Mouse (Mus musculus) thymus, adult 2 months (tissue): ENCODE measurements around the gene Tubb4a. TPM values are rescaled to one million over a fixed set of nuclear protein-coding genes. Genes with fewer than 3 reads are reported as not detected.

ENCODE experiments used
- DNase-seq: peaks from one replicate; pipeline ENCODE4 v3.0.0; 2021
- H3K27ac ChIP-seq: fragments of 200-500 bp; 2 replicates; pipeline ENCODE4 v1.5.1; 2012; ENCODE audit warnings: low read length, control low read depth; ENCODE audit not compliant: control insufficient read depth, insufficient read depth
- H3K27me3 ChIP-seq: fragments of 200-500 bp; 2 replicates; pipeline ENCODE4 v1.6.1; 2012; ENCODE audit warnings: mild to moderate bottlenecking, low read length, moderate library complexity, mixed read lengths; ENCODE audit not compliant: control insufficient read depth, insufficient read depth
- H3K36me3 ChIP-seq: fragments of 200-500 bp; 2 replicates; pipeline ENCODE4 v1.6.1; 2012; ENCODE audit warnings: mild to moderate bottlenecking, low read length, moderate library complexity; ENCODE audit not compliant: control insufficient read depth, insufficient read depth
- H3K4me1 ChIP-seq: fragments of 200-500 bp; replicated peaks from 2 replicates; pipeline ENCODE4 v1.6.1; 2012; ENCODE audit warnings: low read length; ENCODE audit not compliant: control insufficient read depth, insufficient read depth
- H3K4me3 ChIP-seq: fragments of 200-500 bp; 2 replicates; pipeline ENCODE4 v1.5.1; 2012; ENCODE audit warnings: mild to moderate bottlenecking, low read length, control low read depth, moderate library complexity; ENCODE audit not compliant: control insufficient read depth, insufficient read depth
- CTCF ChIP-seq: fragments of 200-500 bp; IDR thresholded peaks from 2 replicates; pipeline ENCODE4 v1.5.1; 2012; ENCODE audit warnings: mild to moderate bottlenecking, control low read depth, low read length, moderate library complexity, borderline replicate concordance; ENCODE audit not compliant: control insufficient read depth, poor library complexity, insufficient read depth; ENCODE audit errors: extremely low read depth
- POLR2A ChIP-seq: fragments of 200-500 bp; IDR thresholded peaks from 2 replicates; pipeline ENCODE4 v1.6.1; 2012; ENCODE audit warnings: mild to moderate bottlenecking, low read length, control low read depth, moderate library complexity; ENCODE audit not compliant: control insufficient read depth, poor library complexity, insufficient read depth; ENCODE audit errors: extremely low read depth
- WGBS: fragments of 180-500 bp; shearing (Covaris S2); methylation state at CpG from one replicate; pipeline ENCODE4 v1.1.7; 2018; 5-methylcytosine and 5-hydroxymethylcytosine counted together
- polyA plus RNA-seq: library from polyadenylated mRNA; depleted of rRNA; stranded (reverse); fragments of >200 nt; gene quantifications from 2 replicates; pipeline ENCODE4 v1.2.3, GENCODE M21; 2012

Gene Tubb4a
- polyA plus RNA-seq, 1 experiment: 5.5 TPM

DNA sequence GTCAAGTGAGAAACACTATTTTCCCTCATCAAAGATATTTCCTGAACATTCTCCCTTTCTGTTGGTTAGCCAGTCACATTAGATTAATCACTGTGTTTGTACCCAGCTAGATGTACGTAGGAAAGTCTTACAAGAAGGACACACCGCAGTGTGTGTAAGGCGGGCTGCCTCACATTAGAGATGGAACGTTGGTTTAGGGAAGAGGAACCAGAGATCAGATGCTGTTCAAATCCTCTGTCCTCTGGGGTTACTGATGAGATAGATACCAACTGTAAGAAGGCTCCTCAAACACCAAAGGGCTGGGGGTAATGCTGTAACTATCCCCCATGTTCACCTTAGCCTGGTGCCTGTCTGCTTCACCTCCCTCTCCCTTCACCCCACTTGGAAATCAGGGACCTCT lies 37.2 kb upstream of the Tubb4a start:
- no peak for DNase-seq
- Histone ChIP-seq H3K36me3 (no peaks in the 10 kb centered on the region), H3K27ac (no peak overlapping the region), H3K4me1 (no peaks in the 10 kb centered on the region), H3K27me3 (no peaks in the 10 kb centered on the region), H3K4me3 (no peak overlapping the region)
- WGBS: 81% methylated on average over 4 of the region's 4 CpGs
- TF ChIP-seq CTCF: no peak
- no peak for TF ChIP-seq POLR2A

DNA sequence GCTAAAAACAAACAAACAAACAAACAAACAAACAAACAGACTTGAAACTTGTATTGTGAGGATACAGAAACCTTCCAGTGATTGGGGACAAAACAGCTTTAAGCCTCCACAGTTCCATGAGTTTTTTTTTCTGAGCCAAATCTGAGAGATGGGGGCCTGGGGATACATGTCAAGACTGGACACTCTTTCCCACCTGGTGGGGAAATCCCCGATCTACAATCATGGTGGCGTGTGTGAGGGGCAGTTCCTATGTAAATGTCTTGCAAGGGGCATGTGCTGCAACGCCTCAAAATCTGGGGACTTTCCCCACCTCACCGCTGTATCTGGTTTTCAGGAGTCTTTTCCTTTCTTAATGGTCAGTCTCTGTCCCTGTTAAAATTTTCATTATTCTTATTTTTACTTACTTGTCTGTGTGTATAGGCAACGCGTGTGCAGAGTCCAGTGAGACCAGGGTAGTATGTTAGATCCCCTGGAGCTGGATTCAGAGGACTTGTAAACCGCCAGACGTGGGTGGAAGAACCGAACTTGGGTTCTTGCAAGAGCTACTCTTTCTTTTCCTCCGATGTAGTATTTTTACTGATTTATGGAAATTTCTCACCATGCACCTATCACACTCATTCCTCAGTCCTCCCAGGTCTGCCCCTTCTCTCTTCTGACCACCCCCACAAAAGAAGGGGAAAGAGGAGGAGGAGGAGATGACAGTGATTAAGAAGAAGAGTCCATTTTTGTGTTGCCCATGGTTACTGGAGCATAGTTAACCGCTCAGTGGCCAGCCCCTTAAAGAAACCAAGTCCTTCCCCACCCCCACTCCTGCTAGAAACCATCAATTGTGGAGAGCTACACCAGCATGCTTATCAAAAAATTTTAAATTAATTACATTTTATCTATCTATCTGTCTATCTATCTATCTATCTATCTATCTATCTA lies 35.9 kb upstream of the Tubb4a start:
- no peak overlapping the region for H3K27ac ChIP-seq
- TF ChIP-seq POLR2A: no peak
- TF ChIP-seq CTCF: no peak
- WGBS: 91% methylated on average over 11 of the region's 11 CpGs
- no peaks in the 10 kb centered on the region for H3K36me3 ChIP-seq
- H3K4me1 ChIP-seq: no peaks in the 10 kb centered on the region
- H3K27me3 ChIP-seq: no peaks in the 10 kb centered on the region
- no peak overlapping the region for H3K4me3 ChIP-seq
- DNase-seq: no peak

DNA sequence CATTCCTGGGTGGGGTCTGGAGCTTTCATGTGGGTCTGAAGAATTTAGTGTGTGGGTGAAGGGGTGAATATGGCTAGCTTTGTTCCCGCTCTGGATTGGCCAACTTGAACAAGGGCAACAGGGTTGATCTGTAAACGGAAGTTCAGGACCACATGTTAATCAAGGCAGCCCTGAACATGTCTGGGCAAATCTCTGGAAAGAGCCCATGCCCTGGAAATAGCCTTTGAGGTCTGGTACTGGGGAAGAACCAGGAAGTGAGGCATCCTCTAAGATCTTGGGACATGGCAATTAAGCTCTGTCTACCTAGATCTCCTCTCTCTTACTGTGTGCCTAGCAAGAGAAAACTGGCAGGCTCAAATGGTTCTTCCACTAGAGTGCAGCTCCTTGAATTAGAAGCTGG lies 34.3 kb upstream of the Tubb4a start:
- Histone ChIP-seq H3K4me3 (no peak overlapping the region), H3K27ac (no peak overlapping the region), H3K36me3 (no peaks in the 10 kb centered on the region), H3K4me1 (no peaks in the 10 kb centered on the region), H3K27me3 (no peaks in the 10 kb centered on the region)
- no peak for TF ChIP-seq POLR2A
- no peak for TF ChIP-seq CTCF
- WGBS: 98% methylated on average over 2 of the region's 2 CpGs
- DNase-seq: no peak

DNA sequence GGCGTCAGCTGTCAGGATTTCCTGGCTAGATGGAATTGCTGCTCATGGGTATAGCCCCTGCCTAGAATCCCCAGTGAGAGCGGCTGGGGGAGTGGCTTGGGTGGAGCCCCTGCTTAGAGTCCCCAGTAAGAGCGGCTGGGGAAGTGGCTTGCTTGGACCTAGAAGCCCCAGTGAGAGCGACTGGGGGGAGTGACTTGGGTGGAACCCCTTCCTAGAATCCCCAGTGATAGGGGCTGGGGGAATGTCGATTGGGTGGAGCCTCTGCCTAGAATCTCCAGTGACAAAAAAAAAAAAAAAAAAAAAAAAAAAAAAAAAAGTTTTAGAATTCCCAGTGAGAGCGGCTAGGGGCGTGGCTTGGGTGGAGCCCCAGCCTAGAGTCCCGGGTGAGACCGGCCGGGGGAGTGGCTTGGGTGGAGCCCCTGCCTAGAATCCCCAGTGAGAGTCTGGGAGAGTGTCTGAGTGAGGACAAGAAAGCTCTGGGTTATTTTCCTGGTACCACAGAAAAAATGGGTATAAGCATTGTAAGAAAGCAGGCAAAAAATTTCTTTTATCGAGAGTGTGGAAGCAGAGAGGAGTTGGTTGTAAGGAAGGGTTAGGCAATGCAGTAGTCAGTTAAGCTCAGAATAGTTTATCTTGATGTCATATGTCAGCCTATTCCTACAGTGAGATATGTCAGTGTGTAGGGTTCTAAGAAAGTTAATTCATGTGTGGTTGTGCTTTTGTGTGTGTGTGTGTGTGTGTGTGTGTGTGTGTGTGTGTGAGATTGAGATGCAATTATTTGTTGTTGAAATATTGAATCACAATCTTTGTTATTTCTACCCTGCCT lies 31.2 kb upstream of the Tubb4a start:
- no peak for DNase-seq
- no peak overlapping the region for H3K4me3 ChIP-seq
- WGBS: 24% methylated on average over 11 of the region's 11 CpGs

GRCm38 (mm10) chr17:57116801-57117200 lies 29.2 kb upstream of the Tubb4a start:
- Histone ChIP-seq H3K27ac (no peak overlapping the region), H3K27me3 (no peaks in the 10 kb centered on the region), H3K36me3 (no peaks in the 10 kb centered on the region), H3K4me3 (no peak overlapping the region), H3K4me1 (no peaks in the 10 kb centered on the region)
- no peak for DNase-seq
- WGBS: 92% methylated on average over 2 of the region's 2 CpGs
- no peak for TF ChIP-seq CTCF

More for the DNA sequence above, 31.2 kb upstream of the Tubb4a start:
- Histone ChIP-seq H3K27ac (no peak overlapping the region), H3K4me1 (no peaks in the 10 kb centered on the region), H3K36me3 (no peaks in the 10 kb centered on the region), H3K27me3 (no peaks in the 10 kb centered on the region)
- TF ChIP-seq POLR2A (no peak), CTCF (no peak)

- H3K4me1 ChIP-seq: no peaks in the 10 kb centered on the region
- no peak overlapping the region for H3K4me3 ChIP-seq
- WGBS: 77% methylated on average over 10 of the region's 10 CpGs
- no peak for DNase-seq
- TF ChIP-seq CTCF: no peak
- TF ChIP-seq POLR2A: no peak
- no peaks in the 10 kb centered on the region for H3K27me3 ChIP-seq
- no peak overlapping the region for H3K27ac ChIP-seq
- no peaks in the 10 kb centered on the region for H3K36me3 ChIP-seq
Observed at GRCm38 (mm10) chr17:57112768-57113474, 25.3 kb upstream of the Tubb4a start.
